Mouse (Mus musculus): ENCODE data around the gene Enox1.

- TF ChIP-seq CTCF (conservative IDR thresholded peaks at IDR 0.05 in 1 of 2, IDR thresholded peaks at IDR 0.05 in 1 of 2; ENCODE audit: low read depth in 2 of 2, low read length in 2 of 2) = no peak
- TF ChIP-seq MEF2A (IDR thresholded peaks at IDR 0.05; ENCODE audit: borderline replicate concordance, low read depth, low read length) = no peak
- no peak for TF ChIP-seq ZC3H11A (IDR thresholded peaks at IDR 0.05; ENCODE audit: low read depth, low read length)
- no peak for TF ChIP-seq POLR2A (IDR thresholded peaks at IDR 0.05; ENCODE audit: low read depth, low read length)
- TF ChIP-seq USF2 (conservative IDR thresholded peaks at IDR 0.05; ENCODE audit: low read depth, low read length) = no peak
- TF ChIP-seq HCFC1 (IDR thresholded peaks at IDR 0.05; ENCODE audit: low read depth, low read length) = no peak
- TF ChIP-seq JUN (IDR thresholded peaks at IDR 0.05; ENCODE audit: insufficient read depth, low read depth, low read length) = no peak
- TF ChIP-seq UBTF (IDR thresholded peaks at IDR 0.05; ENCODE audit: low read depth, low read length) = no peak
- no peak for TF ChIP-seq TCF12 (IDR thresholded peaks at IDR 0.05; ENCODE audit: low read depth, low read length)
- no peak for TF ChIP-seq MAZ (IDR thresholded peaks at IDR 0.05; ENCODE audit: low read depth, low read length)
- TF ChIP-seq BHLHE40 (IDR thresholded peaks at IDR 0.05; ENCODE audit: low read depth, low read length) = no peak
Measured at GRCm38 (mm10) chr14:77504458-77505135, 348.0 kb downstream of the Enox1 start.
